Mouse (Mus musculus) v-Abl transformed pro-B cells (cell line): ENCODE measurements around the gene Cradd.

Experiments
- in situ Hi-C, 2 experiments: fragments of 400-800 bp; cut with MboI; formaldehyde crosslinking; loops; one replicate each; pipeline ENCODE4 v1.15.1; 2025; ENCODE audit not compliant: unreplicated experiment in 2 of 2

Cradd gene

GRCm38 (mm10) chr10:95183051-95183450, 140.9 kb downstream of the Cradd start:
- in situ Hi-C loops, result loop anchor here (5.0 to 10.0 kb wide), 6 partner anchors 74 to 292 kb away; partner anchors contain the start of genes Socs2 (in 2 of the 2) and Cradd (in 1 of the 2)

- in situ Hi-C loops, result loop anchor here (5.0 to 10.0 kb wide), 6 partner anchors 75 to 292 kb away; partner anchors contain the start of genes Socs2 (in 2 of the 2) and Cradd (in 1 of the 2)
These were observed 141.5 kb downstream of the Cradd start for GRCm38 (mm10) chr10:95182405-95182804.

GRCm38 (mm10) chr10:95181553-95181952, 142.4 kb downstream of the Cradd start:
- in situ Hi-C loops, result loop anchor here (5.0 to 10.0 kb wide), 6 partner anchors 76 to 293 kb away; partner anchors contain the start of genes Socs2 (in 2 of the 2) and Cradd (in 1 of the 2)

GRCm38 (mm10) chr10:95180900-95181299, 143.0 kb downstream of the Cradd start:
- in situ Hi-C loops, result loop anchor here (5.0 to 10.0 kb wide), 6 partner anchors 76 to 294 kb away; partner anchors contain the start of genes Socs2 (in 2 of the 2) and Cradd (in 1 of the 2)

GRCm38 (mm10) chr10:95180177-95180576, 143.8 kb downstream of the Cradd start:
- in situ Hi-C loops, result loop anchor here (5.0 to 10.0 kb wide), 6 partner anchors 77 to 295 kb away; partner anchors contain the start of genes Socs2 (in 2 of the 2) and Cradd (in 1 of the 2)

GRCm38 (mm10) chr10:95178785-95179184, 145.1 kb downstream of the Cradd start:
- in situ Hi-C loops, result no loop called here

- in situ Hi-C loops, result no loop called here
These were observed 148.4 kb downstream of the Cradd start for GRCm38 (mm10) chr10:95175423-95176120.

- in situ Hi-C loops, result no loop called here
These were observed 149.7 kb downstream of the Cradd start for GRCm38 (mm10) chr10:95174260-95174659.

GRCm38 (mm10) chr10:95170721-95171354, 153.1 kb downstream of the Cradd start:
- in situ Hi-C loops, result no loop called here

GRCm38 (mm10) chr10:95164949-95165348, 159.0 kb downstream of the Cradd start:
- in situ Hi-C loops, result loop anchor here in 1 of 2 experiments (5.0 kb wide), 1 partner anchor 53 kb away; no protein-coding TSS in a partner anchor

- in situ Hi-C loops, result no loop called here
These were observed 161.1 kb downstream of the Cradd start for GRCm38 (mm10) chr10:95162691-95163374.

GRCm38 (mm10) chr10:95159675-95160256, 164.2 kb downstream of the Cradd start:
- in situ Hi-C loops, result no loop called here

GRCm38 (mm10) chr10:95156410-95156809, 167.5 kb downstream of the Cradd start:
- in situ Hi-C loops, result no loop called here

GRCm38 (mm10) chr10:95154675-95155074, 169.3 kb downstream of the Cradd start:
- in situ Hi-C loops, result no loop called here

GRCm38 (mm10) chr10:95153224-95153623, 170.7 kb downstream of the Cradd start:
- in situ Hi-C loops, result no loop called here

- in situ Hi-C loops, result no loop called here
These were observed 171.4 kb downstream of the Cradd start for GRCm38 (mm10) chr10:95152503-95152989.

- in situ Hi-C loops, result no loop called here
These were observed 172.7 kb downstream of the Cradd start for GRCm38 (mm10) chr10:95151012-95151768.

GRCm38 (mm10) chr10:95149666-95150065, 174.3 kb downstream of the Cradd start:
- in situ Hi-C loops, result no loop called here

GRCm38 (mm10) chr10:95148641-95149040, 175.3 kb downstream of the Cradd start:
- in situ Hi-C loops, result no loop called here
